Mouse (Mus musculus): ENCODE results near the gene Eno2.
A peak's percentile ranks its signal among the peaks of the same experiment; 100 is the strongest.
"Not testable (repeated sequence)": the region's sequence is repeated elsewhere in the genome, so short reads cannot be mapped to it uniquely, and the experiment has no call there.

Gene Eno2

GRCm38 (mm10) chr6:124769101-124769765 lies at the start of gene Eno2:
Gene Eno2, minus strand, starts transcription at chr6:124769673.
- DNase-seq (ENCODE audit: extremely low spot score) = peak; percentile 48

DNA sequence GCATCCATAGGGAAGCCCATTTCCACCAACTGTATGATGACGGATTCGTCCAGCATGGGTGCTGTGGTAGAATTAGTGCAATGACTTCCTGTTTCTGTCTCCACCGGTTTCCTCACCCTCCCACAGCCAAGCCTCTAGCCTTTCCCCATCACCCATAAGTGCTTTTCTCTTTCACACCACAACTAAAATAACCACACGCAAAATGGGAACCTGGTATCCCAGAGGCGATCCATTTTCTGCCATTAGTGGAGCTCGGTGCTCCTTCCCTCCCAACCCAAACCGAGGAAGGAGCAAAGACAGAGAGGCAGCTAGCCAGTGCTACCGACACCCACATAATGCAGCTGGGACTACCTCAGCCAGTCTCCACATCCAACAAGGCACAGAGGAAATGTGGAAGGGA lies 48.5 kb upstream of the Eno2 start:
- DNase-seq (ENCODE audit: extremely low spot score) = no peak

GRCm38 (mm10) chr6:124817563-124817962 lies 48.1 kb upstream of the Eno2 start:
- DNase-seq (ENCODE audit: extremely low spot score) = no peak

DNA sequence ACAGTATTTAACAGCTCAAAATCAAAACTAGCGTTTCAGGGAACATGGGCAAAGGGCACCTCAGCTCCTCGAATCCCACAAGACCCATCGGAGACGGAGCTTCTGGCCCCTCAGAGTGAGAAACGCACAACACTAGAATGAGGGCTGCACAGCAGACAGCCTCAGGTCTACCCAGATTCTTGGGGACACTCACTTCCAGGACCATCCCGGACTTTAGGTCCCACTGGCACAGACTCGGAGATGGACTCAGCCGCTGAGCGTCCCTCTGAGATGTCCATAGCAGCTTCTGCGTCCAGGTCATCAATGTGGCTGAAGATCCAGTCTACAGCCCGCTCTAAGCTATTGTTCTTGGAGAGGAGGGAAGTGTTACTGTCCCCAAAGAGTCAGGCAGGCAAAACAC lies 47.7 kb upstream of the Eno2 start:
- no peak for DNase-seq (ENCODE audit: extremely low spot score)

- DNase-seq (ENCODE audit: extremely low spot score) = no peak
Measured at GRCm38 (mm10) chr6:124816611-124817010, 47.1 kb upstream of the Eno2 start.

DNA sequence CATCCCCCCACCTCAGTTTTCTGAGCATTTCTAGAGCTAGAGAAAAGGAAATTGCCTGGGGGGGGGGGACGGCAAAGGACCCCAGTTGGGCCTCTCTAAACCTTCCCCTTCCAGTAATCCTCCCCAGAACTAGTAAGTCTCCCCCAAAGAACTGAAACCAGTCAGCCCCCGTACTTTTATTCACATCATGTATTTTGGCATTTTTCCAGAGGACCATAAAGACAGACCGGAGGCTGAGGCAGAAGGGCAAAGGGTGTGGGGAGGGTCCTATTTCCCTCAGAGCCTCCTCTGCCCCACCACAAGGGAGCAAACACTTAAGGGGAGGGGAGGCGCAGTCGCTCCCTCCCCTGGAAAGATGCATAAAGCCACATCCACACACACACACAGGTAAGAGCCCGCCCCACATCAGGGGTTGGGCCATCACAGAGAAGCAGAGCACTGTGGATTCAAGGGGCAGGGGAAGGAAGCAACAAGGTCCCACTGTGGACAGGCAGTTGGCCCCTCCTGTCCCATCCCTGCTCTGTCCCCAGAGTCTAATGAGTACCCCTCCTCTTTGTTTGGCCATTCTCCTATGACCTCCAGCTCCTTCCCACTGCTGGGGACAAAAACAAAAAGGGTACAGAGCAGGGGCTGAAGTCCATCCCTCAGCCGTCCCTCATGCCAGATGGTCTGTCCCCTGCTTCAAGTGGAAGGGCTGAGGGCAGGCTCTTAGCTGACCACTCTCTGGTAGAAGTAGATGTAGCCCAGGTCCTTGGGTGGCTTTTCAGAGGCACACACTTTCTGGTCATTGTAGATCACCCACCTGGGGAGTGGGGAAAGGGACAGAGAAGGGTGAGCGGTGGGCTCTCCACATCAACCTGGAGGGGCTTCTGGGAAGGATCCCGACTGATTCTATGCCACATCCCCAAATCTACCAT lies 45.6 kb upstream of the Eno2 start:
- no peak for DNase-seq (ENCODE audit: extremely low spot score)

- no peak for DNase-seq (ENCODE audit: extremely low spot score)
Measured at GRCm38 (mm10) chr6:124814448-124814847, 45.0 kb upstream of the Eno2 start.

DNA sequence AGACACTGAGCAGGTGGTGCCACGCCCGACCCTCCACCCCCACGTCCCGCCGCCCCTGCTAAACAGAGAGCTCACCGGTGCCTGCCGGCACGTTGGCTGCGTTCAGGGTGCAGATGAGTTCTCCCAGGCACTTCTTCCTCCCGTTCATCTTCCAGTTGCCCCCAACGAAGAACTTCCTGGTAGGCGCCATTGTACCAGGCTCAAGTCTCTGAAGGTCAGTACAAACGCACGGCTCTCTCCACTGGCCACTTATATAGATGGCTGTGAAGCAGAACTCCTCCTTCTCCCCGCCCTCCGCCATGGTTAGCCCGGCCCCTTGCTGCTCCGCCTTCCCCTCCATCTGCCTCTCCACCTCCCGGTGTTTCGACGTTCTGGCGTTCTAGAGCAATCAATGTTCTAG lies 44.5 kb upstream of the Eno2 start, which contains the start of gene Tpi1:
Gene Tpi1, minus strand, starts transcription at position 364 of the 400 bp plus-strand sequence.
- peak; percentile 92 for DNase-seq (ENCODE audit: extremely low spot score)

DNA sequence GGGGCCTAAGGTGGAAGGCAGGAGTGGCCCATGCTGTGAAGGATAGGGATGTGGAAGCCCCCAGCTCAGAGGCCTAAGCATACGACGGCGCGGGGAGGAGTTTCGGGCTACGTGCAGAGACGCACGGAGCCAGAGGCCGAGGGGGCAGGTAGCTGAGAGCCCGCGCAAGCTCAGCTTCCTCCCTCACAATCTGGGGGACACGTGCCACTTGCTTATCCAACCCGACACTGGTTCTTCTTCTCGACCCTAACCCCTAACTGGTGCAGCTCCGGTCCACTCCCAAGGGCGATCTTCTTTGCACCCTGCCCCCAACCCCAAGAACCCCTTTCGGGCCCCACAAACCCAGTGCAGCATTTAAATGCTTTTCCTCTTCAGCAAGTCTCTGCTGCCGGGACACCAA lies 44.0 kb upstream of the Eno2 start:
- peak; percentile 75 for DNase-seq (ENCODE audit: extremely low spot score)

GRCm38 (mm10) chr6:124812848-124813247 lies 43.4 kb upstream of the Eno2 start:
- no peak for DNase-seq (ENCODE audit: extremely low spot score)

DNA sequence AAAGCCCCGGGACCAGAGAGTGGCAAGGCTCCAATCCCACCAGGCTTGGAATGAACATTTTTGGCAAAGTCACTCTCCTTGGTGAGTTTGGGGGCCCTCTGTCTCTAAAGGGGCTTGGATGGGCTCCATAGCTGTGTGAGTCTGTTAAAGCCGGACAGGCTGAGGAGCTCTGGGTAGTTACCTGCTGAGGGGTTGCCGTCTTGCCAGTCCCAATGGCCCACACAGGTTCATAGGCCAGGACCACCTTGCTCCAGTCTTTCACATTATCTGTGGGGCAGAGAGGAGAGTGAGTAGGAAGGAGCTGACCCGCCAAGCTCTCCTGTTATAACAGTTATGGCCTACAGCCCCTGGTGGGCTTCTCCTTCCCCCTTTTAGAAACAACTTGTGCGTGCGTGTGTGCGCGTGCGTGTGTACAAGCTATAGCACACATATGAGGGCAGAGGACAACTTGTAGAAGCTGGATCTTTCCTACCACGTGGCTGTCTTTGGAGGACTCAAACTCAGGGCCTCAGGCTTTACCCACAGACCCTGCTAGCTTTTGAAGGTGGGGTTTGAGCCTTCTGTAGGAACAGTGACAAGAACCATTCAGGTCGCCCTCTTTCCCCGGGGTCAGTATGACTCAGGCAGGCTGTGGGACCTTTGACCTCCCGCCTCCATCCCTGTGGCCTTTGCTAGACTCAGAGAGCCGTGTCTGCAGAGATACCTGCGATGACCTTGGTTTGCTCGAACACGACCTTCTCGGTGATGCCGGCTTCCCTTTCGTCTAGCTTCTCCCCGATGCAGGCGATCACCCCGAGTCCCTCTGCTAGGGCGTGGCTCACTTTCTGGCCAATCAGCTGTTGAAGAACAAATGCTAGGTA lies 42.5 kb upstream of the Eno2 start:
- no peak for DNase-seq (ENCODE audit: extremely low spot score)

DNA sequence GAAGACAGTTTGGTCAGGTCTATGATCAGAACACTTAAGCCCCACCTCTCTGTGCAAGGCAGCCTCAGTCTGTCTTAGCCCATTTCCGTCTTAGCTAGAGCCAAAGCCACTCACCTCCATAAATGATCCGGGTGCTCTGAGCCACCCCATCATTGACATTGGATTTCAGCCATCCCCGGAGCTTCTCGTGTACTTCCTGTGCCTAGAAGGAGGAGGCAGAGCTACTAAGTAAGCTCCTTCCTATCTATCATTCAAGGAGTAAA lies 41.9 kb upstream of the Eno2 start:
- no peak for DNase-seq (ENCODE audit: extremely low spot score)

DNA sequence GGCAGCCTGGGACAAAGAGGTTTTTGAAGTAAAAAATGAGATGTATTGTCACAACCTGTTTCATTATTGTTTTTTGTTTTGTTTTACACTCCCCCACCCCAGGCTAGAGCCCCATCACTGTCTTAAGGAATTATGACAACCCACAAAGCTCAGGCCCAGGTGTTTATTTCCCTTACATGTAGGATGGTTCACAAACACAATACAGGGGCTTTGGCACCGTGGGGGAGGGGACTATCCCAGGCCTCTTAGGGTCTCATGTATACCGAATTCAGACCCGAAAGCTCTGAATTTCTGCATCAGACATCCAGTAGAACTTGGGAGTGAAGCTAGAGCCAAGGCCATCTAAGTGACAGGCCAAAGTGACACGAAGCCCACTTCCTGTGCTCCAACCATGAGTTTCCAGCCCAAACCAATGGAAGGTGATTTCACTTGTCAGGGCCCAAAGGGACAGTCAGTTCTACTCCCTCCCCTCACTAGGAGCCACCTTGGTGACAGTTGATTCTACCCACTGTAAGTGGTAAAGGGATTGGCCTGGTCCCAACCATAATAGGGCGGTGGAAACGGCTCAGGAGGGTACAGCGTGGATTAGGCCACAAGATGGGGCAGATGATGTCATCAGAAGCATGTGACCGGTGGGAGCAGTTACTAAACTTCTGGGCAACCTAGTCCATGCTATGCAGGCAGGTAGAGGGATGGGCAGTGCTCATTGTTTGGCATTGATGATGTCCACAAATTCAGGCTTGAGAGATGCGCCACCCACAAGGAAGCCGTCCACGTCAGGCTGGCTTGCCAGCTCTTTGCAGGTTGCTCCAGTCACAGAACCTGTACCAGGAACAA lies 41.3 kb upstream of the Eno2 start:
- DNase-seq (ENCODE audit: extremely low spot score) = not testable (repeated sequence)

DNA sequence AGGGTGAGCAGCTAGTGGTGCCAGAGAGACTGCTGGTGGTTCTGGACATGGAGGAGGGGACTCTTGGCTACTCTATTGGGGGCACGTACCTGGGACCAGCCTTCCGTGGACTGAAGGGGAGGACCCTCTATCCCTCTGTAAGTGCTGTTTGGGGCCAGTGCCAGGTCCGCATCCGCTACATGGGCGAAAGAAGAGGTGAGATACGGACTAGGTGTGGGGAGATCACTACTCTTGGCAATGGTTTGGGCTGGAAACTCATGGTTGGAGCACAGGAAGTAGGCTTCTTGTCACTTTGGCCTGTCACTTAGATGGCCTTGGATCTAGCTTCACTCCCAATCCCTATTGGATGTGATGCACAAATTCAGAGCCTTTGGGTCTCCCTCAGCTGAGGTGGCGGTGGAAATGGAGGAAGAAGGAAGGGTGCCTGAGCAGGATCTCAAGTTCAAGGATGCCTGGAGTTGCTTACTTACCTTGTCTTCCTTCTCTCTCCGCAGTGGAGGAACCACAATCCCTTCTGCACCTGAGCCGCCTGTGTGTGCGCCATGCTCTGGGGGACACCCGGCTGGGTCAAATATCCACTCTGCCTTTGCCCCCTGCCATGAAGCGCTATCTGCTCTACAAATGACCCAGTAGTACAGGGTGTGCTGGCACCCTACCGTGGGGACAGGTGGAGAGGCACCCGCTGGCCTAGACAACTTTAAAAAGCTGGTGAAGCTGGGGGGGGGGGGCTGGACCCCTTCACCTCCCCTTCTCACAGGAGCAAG lies 40.5 kb upstream of the Eno2 start:
- DNase-seq (ENCODE audit: extremely low spot score) = no peak

DNA sequence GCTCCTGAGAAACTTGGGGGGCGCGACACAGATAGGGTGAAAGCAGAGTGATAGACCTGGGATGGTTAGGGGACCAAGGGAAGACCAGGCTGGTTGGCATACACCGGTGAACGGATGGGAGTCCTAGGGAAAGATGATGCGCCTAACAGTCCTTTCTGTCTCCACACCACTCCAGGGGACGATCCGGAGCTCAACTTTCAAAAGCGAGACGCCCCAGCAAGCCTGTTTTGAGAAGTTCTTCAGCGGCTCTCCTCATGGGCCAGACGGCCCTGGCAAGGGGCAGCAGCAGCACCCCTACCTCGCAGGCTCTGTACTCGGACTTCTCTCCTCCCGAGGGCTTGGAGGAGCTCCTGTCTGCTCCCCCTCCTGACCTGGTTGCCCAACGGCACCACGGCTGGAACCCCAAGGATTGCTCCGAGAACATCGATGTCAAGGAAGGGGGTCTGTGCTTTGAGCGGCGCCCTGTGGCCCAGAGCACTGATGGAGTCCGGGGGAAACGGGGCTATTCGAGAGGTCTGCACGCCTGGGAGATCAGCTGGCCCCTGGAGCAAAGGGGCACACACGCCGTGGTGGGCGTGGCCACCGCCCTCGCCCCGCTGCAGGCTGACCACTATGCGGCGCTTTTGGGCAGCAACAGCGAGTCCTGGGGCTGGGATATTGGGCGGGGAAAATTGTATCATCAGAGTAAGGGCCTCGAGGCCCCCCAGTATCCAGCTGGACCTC lies 39.7 kb upstream of the Eno2 start:
- peak; percentile 91 for DNase-seq (ENCODE audit: extremely low spot score)

- peak; percentile 84 for DNase-seq (ENCODE audit: extremely low spot score)
Measured at GRCm38 (mm10) chr6:124808358-124809012, 39.0 kb upstream of the Eno2 start, which contains the start of gene Spsb2. Gene Spsb2, plus strand, starts transcription at chr6:124808661.

GRCm38 (mm10) chr6:124807986-124808357 lies 38.5 kb upstream of the Eno2 start:
- no peak for DNase-seq (ENCODE audit: extremely low spot score)

GRCm38 (mm10) chr6:124807366-124807765 lies 37.9 kb upstream of the Eno2 start:
- no peak for DNase-seq (ENCODE audit: extremely low spot score)

DNA sequence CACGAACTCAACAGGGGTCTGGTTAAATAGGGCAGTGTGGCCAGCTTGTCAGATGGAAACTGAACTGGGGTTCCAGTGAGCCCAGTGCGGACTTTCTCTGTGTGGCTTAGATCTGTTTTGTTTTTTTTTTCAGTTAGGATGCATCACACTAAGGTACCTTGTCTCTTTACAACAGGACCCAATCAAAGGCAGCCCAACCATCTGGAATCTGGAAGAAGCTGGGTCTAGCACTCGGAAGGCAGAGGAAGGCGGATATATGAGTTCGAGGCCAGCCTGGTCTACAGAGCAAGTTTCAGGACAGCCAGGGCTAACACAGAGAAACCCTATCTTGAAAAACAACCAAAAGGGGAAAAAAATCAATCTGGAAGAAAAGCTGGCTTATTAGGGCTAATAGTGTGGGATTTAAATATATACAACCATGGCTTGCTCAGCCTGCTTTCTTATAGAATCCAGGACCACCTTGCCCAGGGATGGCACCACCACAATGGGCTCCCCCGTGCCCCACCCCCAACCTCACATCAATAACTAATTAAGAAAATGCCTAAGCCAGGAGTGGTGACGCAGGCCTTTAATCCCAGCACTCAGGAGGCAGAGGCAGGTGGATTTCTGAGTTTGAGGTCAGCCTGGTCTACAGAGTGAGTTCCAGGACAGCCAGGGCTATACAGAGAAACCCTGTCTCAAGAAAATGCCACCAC lies 37.1 kb upstream of the Eno2 start:
- no peak for DNase-seq (ENCODE audit: extremely low spot score)

All from embryo, embryonic 9.5 days (tissue).